Mouse (Mus musculus) hindbrain, embryonic 12.5 days (tissue): ENCODE results near the gene Rom1. TPM values are rescaled to one million over a fixed set of nuclear protein-coding genes. Genes with fewer than 3 reads are reported as not detected.

Experiments used
- ATAC-seq: fragments of 200-750 bp; cut with Nextera tagmentation; 2 replicates; pipeline ENCODE4 v1.8.0; 2017; ENCODE audit warnings: moderate TSS enrichment; ENCODE audit not compliant: low FRiP score
- H3K27ac ChIP-seq: fragments of 300-500 bp; sonication (generic); 2 replicates; pipeline ENCODE4 v1.5.1; 2016; ENCODE audit warnings: mild to moderate bottlenecking
- H3K27me3 ChIP-seq: fragments of 300-500 bp; sonication (generic); 2 replicates; pipeline ENCODE4 v1.6.1; 2016; ENCODE audit warnings: mild to moderate bottlenecking
- H3K36me3 ChIP-seq: fragments of 300-500 bp; sonication (generic); 2 replicates; pipeline ENCODE4 v1.6.1; 2016; ENCODE audit warnings: mild to moderate bottlenecking
- H3K4me1 ChIP-seq: fragments of 300-500 bp; sonication (generic); 2 replicates; pipeline ENCODE4 v1.6.1; 2016
- H3K4me2 ChIP-seq: fragments of 300-500 bp; sonication (generic); replicated peaks from 2 replicates; pipeline ENCODE4 v1.6.1; 2016; ENCODE audit warnings: mild to moderate bottlenecking
- H3K4me3 ChIP-seq: fragments of 300-500 bp; sonication (generic); 2 replicates; pipeline ENCODE4 v1.5.1; 2016; ENCODE audit warnings: mild to moderate bottlenecking
- H3K9ac ChIP-seq: fragments of 300-500 bp; sonication (generic); 2 replicates; pipeline ENCODE4 v1.6.1; 2016; ENCODE audit warnings: mild to moderate bottlenecking, moderate library complexity
- H3K9me3 ChIP-seq: fragments of 300-500 bp; sonication (generic); replicated peaks from 2 replicates; pipeline ENCODE4 v1.6.1; 2016; ENCODE audit warnings: mild to moderate bottlenecking
- WGBS: fragments of 180-500 bp; shearing (Covaris S2); methylation state at CpG from one replicate; pipeline ENCODE4 v1.1.7; 2016; 5-methylcytosine and 5-hydroxymethylcytosine counted together
- polyA plus RNA-seq: library from polyadenylated mRNA; unstranded; fragments of >200 nt; fragmentation: Nextera tagmentation; extraction: Ambion mirVana; gene quantifications from 2 replicates; pipeline ENCODE4 v1.2.1, GENCODE M21; 2016

The Rom1 gene
- polyA plus RNA-seq, 1 experiment from 2014 or later, result 3.2 TPM

- Histone ChIP-seq H3K9me3 (no peaks in the 10 kb centered on the region), H3K4me3 (peak overlapping the region; percentile 76), H3K27me3 (no peaks in the 10 kb centered on the region), H3K36me3 (peaks cover 60% of the 10 kb centered on the region), H3K4me2 (peak overlapping the region; percentile 96), H3K4me1 (peaks cover 25% of the 10 kb centered on the region), H3K9ac (peak overlapping the region; percentile 72), H3K27ac (peak overlapping the region; percentile 93; the same call in 1 of the 2 replicates)
- ATAC-seq, result no peak
- 10% methylated on average over 9 of the region's 9 CpGs for WGBS
Measured at GRCm38 (mm10) chr19:8954171-8954570, 25.0 kb upstream of the Rom1 start.

GRCm38 (mm10) chr19:8953135-8954039 lies 24.2 kb upstream of the Rom1 start, which contains the start of gene Tut1:
TSS of gene Tut1 (plus strand) at chr19:8953847.
- H3K27me3 ChIP-seq, result no peaks in the 10 kb centered on the region
- H3K4me1 ChIP-seq, result peaks cover 25% of the 10 kb centered on the region
- H3K9me3 ChIP-seq, result no peaks in the 10 kb centered on the region
- H3K36me3 ChIP-seq, result peaks cover 63% of the 10 kb centered on the region
- H3K4me2 ChIP-seq, result peak within 1 kb of the TSS; percentile 96
- peak within 1 kb of the TSS; percentile 93 for H3K27ac ChIP-seq
- peak within 1 kb of the TSS; percentile 72 for H3K9ac ChIP-seq
- ATAC-seq, result peak; percentile 97
- H3K4me3 ChIP-seq, result peak within 1 kb of the TSS; percentile 76
- 3% methylated on average over 46 of the region's 46 CpGs for WGBS

GRCm38 (mm10) chr19:8952241-8952640 lies 23.1 kb upstream of the Rom1 start:
- Histone ChIP-seq H3K4me1 (peaks cover 25% of the 10 kb centered on the region), H3K9ac (no peak overlapping the region), H3K27me3 (no peaks in the 10 kb centered on the region), H3K9me3 (no peaks in the 10 kb centered on the region), H3K27ac (peak overlapping the region; percentile 93), H3K4me3 (no peak overlapping the region), H3K36me3 (peaks cover 67% of the 10 kb centered on the region), H3K4me2 (no peak overlapping the region)
- ATAC-seq, result no peak
- WGBS, result 87% methylated on average over 9 of the region's 9 CpGs

GRCm38 (mm10) chr19:8950190-8950589 lies 21.0 kb upstream of the Rom1 start:
- H3K9ac ChIP-seq, result no peak overlapping the region
- WGBS, result 95% methylated on average over 5 of the region's 5 CpGs
- no peak overlapping the region for H3K4me3 ChIP-seq
- no peaks in the 10 kb centered on the region for H3K9me3 ChIP-seq
- no peaks in the 10 kb centered on the region for H3K27me3 ChIP-seq
- no peak overlapping the region for H3K27ac ChIP-seq
- no peak overlapping the region for H3K4me2 ChIP-seq
- peaks cover 72% of the 10 kb centered on the region for H3K36me3 ChIP-seq
- ATAC-seq, result no peak
- H3K4me1 ChIP-seq, result peaks cover 23% of the 10 kb centered on the region

GRCm38 (mm10) chr19:8946929-8947328 lies 17.8 kb upstream of the Rom1 start:
- 98% methylated on average over 7 of the region's 7 CpGs for WGBS
- H3K36me3 ChIP-seq, result peaks cover 76% of the 10 kb centered on the region

GRCm38 (mm10) chr19:8945251-8945650 lies 16.1 kb upstream of the Rom1 start:
- H3K9me3 ChIP-seq, result no peaks in the 10 kb centered on the region
- peaks cover 24% of the 10 kb centered on the region for H3K4me1 ChIP-seq
- WGBS, result 85% methylated on average over 6 of the region's 6 CpGs
- no peaks in the 10 kb centered on the region for H3K27me3 ChIP-seq
- no peak for ATAC-seq
- H3K9ac ChIP-seq, result peak overlapping the region; percentile 19; the same call in 1 of the 2 replicates
- H3K4me3 ChIP-seq, result 0 out of 2 replicates have a peak overlapping the region, but pooled peaks have one; percentile 4
- H3K36me3 ChIP-seq, result peaks cover 59% of the 10 kb centered on the region
- H3K4me2 ChIP-seq, result peak overlapping the region; percentile 35
- H3K27ac ChIP-seq, result no peak overlapping the region

More at GRCm38 (mm10) chr19:8946929-8947328, 17.8 kb upstream of the Rom1 start:
- Histone ChIP-seq H3K4me2 (no peak overlapping the region), H3K4me1 (peaks cover 18% of the 10 kb centered on the region), H3K27me3 (no peaks in the 10 kb centered on the region), H3K4me3 (no peak overlapping the region), H3K27ac (no peak overlapping the region), H3K9me3 (no peaks in the 10 kb centered on the region), H3K9ac (no peak overlapping the region)
- ATAC-seq, result no peak

- Histone ChIP-seq H3K4me1 (peaks cover 24% of the 10 kb centered on the region), H3K4me3 (0 out of 2 replicates have a peak overlapping the region, but pooled peaks have one; percentile 4), H3K9me3 (no peaks in the 10 kb centered on the region), H3K27me3 (no peaks in the 10 kb centered on the region), H3K27ac (no peak overlapping the region), H3K9ac (no peak overlapping the region), H3K36me3 (peaks cover 55% of the 10 kb centered on the region), H3K4me2 (peak overlapping the region; percentile 35)
- whole genome bisulfite sequencing, result 43% methylated on average over 5 of the region's 5 CpGs
- ATAC-seq, result no peak
Measured at GRCm38 (mm10) chr19:8944750-8945149, 15.6 kb upstream of the Rom1 start.

GRCm38 (mm10) chr19:8944062-8944461 lies 14.9 kb upstream of the Rom1 start:
- Histone ChIP-seq H3K9ac (peak overlapping the region; percentile 47; the same call in 1 of the 2 replicates), H3K36me3 (peaks cover 48% of the 10 kb centered on the region)

GRCm38 (mm10) chr19:8943047-8943446 lies 13.9 kb upstream of the Rom1 start:
- Histone ChIP-seq H3K4me1 (peaks cover 24% of the 10 kb centered on the region), H3K9me3 (no peaks in the 10 kb centered on the region), H3K27me3 (no peaks in the 10 kb centered on the region), H3K36me3 (peaks cover 38% of the 10 kb centered on the region), H3K4me2 (peak overlapping the region; percentile 68), H3K4me3 (peak overlapping the region; percentile 83), H3K27ac (no peak overlapping the region), H3K9ac (peak overlapping the region; percentile 95)
- WGBS, result 75% methylated on average over 2 of the region's 2 CpGs
- no peak for ATAC-seq

More at GRCm38 (mm10) chr19:8944062-8944461, 14.9 kb upstream of the Rom1 start:
- Histone ChIP-seq H3K27ac (no peak overlapping the region), H3K4me1 (peaks cover 24% of the 10 kb centered on the region), H3K4me3 (no peak overlapping the region), H3K27me3 (no peaks in the 10 kb centered on the region), H3K4me2 (peak overlapping the region; percentile 68), H3K9me3 (no peaks in the 10 kb centered on the region)
- WGBS, result 69% methylated on average over 5 of the region's 5 CpGs
- ATAC-seq, result no peak

- Histone ChIP-seq H3K27ac (peak overlapping the region; percentile 97), H3K27me3 (no peaks in the 10 kb centered on the region), H3K9me3 (no peaks in the 10 kb centered on the region), H3K36me3 (peaks cover 33% of the 10 kb centered on the region), H3K9ac (peak overlapping the region; percentile 95), H3K4me2 (peak overlapping the region; percentile 68), H3K4me3 (peak overlapping the region; percentile 83), H3K4me1 (peaks cover 24% of the 10 kb centered on the region)
- peak; percentile 72 for ATAC-seq
- under 1% methylated on average over 46 of the region's 46 CpGs for WGBS
Measured at GRCm38 (mm10) chr19:8942276-8942964, 13.3 kb upstream of the Rom1 start.

- WGBS, result under 1% methylated on average over 64 of the region's 64 CpGs
- Histone ChIP-seq H3K27ac (peak within 1 kb of the TSS; percentile 97), H3K4me1 (peaks cover 24% of the 10 kb centered on the region), H3K36me3 (peaks cover 33% of the 10 kb centered on the region), H3K27me3 (no peaks in the 10 kb centered on the region), H3K4me3 (peak within 1 kb of the TSS; percentile 83), H3K4me2 (peak within 1 kb of the TSS; percentile 68), H3K9me3 (no peaks in the 10 kb centered on the region), H3K9ac (peak within 1 kb of the TSS; percentile 95)
- ATAC-seq, result peak; percentile 95
Measured at GRCm38 (mm10) chr19:8941515-8942217, 12.5 kb upstream of the Rom1 start, which contains the start of gene Mta2. TSS of gene Mta2 (plus strand) at chr19:8941875.
